Mouse (Mus musculus): ENCODE measurements around the gene Ddx27.

DNA sequence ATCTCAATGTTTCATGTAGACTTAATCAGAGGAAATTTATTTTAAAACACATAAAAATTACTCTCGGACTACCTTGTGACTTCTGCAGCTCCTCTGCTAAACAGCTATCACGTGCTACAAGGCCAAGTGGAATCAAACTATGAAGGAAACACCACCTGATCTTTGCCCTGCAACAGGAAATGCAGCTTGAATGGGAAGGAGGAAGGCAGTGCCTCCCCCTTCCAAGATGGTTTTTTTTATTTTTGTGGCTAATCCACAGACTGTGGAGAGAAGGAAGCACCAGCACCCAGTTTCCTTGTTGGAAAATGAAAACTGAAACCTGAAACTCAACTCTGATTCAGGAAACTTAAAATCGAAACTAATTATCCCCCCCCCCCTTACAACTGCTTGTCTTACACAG lies 43.2 kb downstream of the Ddx27 start:
- TF ChIP-seq POLR2A (IDR thresholded peaks at IDR 0.05; ENCODE audit: borderline replicate concordance, extremely low read depth, low read depth, low read length) (no peak), CTCF (IDR thresholded peaks at IDR 0.05; ENCODE audit: insufficient read depth, low read length) (no peak)
